Mouse (Mus musculus) forebrain, embryonic 11.5 days (tissue): ENCODE data around the gene Tmem38b. TPM values are rescaled to one million over a fixed set of nuclear protein-coding genes. Genes with fewer than 3 reads are reported as not detected.

Experiments used
- polyA plus RNA-seq: library from polyadenylated mRNA; unstranded; fragments of >200 nt; fragmentation: Nextera tagmentation; extraction: Ambion mirVana; gene quantifications from 2 replicates; pipeline ENCODE4 v1.2.1, GENCODE M21; 2014

Tmem38b gene
- polyA plus RNA-seq, 1 experiment from 2014 or later, result 9.1 TPM

Other genes with a start within 250 kb of the Tmem38b start
- 27.7 and 27.9 TPM in 2 replicates for gene Fsd1l, start 194.6 kb upstream of the Tmem38b start, polyA plus RNA-seq
- gene Fktn, start 112.0 kb upstream of the Tmem38b start, polyA plus RNA-seq, result 18.7 and 25.4 TPM in 2 replicates
- 3.1 and 4.0 TPM in 2 replicates for gene Tal2, start 46.3 kb upstream of the Tmem38b start, polyA plus RNA-seq